8 mouse cellular contexts compared by ENCODE assay signal in genomic region chr3:89861070-89861469, GRCm38 (mm10). TPM values are rescaled to one million over a fixed set of nuclear protein-coding genes. Genes with fewer than 3 reads are reported as not detected.
A peak's percentile ranks its signal among the peaks of the same experiment; 100 is the strongest.
DNase-seq lines count a peak whose midpoint lies in the region; ATAC-seq and TF ChIP-seq lines count a peak whose summit lies in the region.

No protein-coding gene starts in this region.

- intact Hi-C loops in heart, postnatal 10 days (cut with DNase I) = loop anchor here (5.0 kb wide), 1 partner anchor 101 kb away; the partner anchor contains the start of gene Atp8b2

- no peak overlapping the region for H3K4me3 ChIP-seq in embryonic fibroblast, embryonic 13.5 days (ENCODE audit: insufficient read depth, low read length)
- no peak overlapping the region for H3K4me3 ChIP-seq in layer of hippocampus, adult 2 months
- H3K4me3 ChIP-seq in small intestine, adult 2 months (ENCODE audit: low read depth, low read length) = no peak overlapping the region

- H3K27ac ChIP-seq in embryonic fibroblast, embryonic 13.5 days (ENCODE audit: insufficient read depth, low read length) = peak overlapping the region; percentile 82
- H3K27ac ChIP-seq in layer of hippocampus, adult 2 months = peak overlapping the region; percentile 84
- 0 out of 2 replicates have a peak overlapping the region, but pooled peaks have one; percentile 49 for H3K27ac ChIP-seq in small intestine, adult 2 months (ENCODE audit: insufficient read depth, low read depth, low read length)

- no peak for TF ChIP-seq CTCF in embryonic fibroblast, embryonic 13.5 days (IDR thresholded peaks at IDR 0.05; ENCODE audit: borderline replicate concordance, insufficient read depth, low read length)
- TF ChIP-seq CTCF in layer of hippocampus, adult 2 months (conservative IDR thresholded peaks at IDR 0.05) = no peak
- TF ChIP-seq CTCF in small intestine, adult 2 months (IDR thresholded peaks at IDR 0.05; ENCODE audit: extremely low read depth, insufficient read length, insufficient replicate concordance, low read depth, low read length) = no peak

- ATAC-seq in megakaryocyte, adult 5-6 weeks (ENCODE audit: poor library complexity, severe bottlenecking) = peak; percentile 84
- no peak for ATAC-seq in cerebellum, adult (ENCODE audit: insufficient number of reproducible peaks, low FRiP score, low TSS enrichment)

- H3K36me3 ChIP-seq in small intestine, adult 2 months (ENCODE audit: control insufficient read depth, insufficient read depth, low read length) = no peaks in the 10 kb centered on the region

- 17% methylated on average over 4 of the region's 4 CpGs for WGBS in small intestine, adult 2 months

- peaks cover 6% of the 10 kb centered on the region for H3K4me1 ChIP-seq in embryonic fibroblast, embryonic 13.5 days (ENCODE audit: control insufficient read depth, insufficient read depth, low read length)
- H3K4me1 ChIP-seq in small intestine, adult 2 months (ENCODE audit: control insufficient read depth, insufficient read depth, insufficient read length, low read length) = peaks cover 4% of the 10 kb centered on the region; the same call in 1 of the 2 replicates

- no peak for TF ChIP-seq POLR2A in embryonic fibroblast, embryonic 13.5 days (IDR thresholded peaks at IDR 0.05; ENCODE audit: low read depth, low read length)
- no peak for TF ChIP-seq POLR2A in small intestine, adult 2 months (IDR thresholded peaks at IDR 0.05; ENCODE audit: low read depth, low read length)

- no peaks in the 10 kb centered on the region for H3K27me3 ChIP-seq in small intestine, adult 2 months (ENCODE audit: control insufficient read depth, insufficient read depth, low read length)

- peak; percentile 56 for DNase-seq in right cerebral cortex, adult 18-20 months
- no peak for DNase-seq in right cerebral cortex, postnatal 36 days (ENCODE audit: low spot score in 2 of 2)
- DNase-seq in heart, postnatal 10 days = peak; percentile 81 to 82
- DNase-seq in layer of hippocampus, adult 2 months (ENCODE audit: low spot score in 2 of 2) = peak; percentile 59 to 60

RNA-seq across cellular contexts. Expression of gene She, which starts 29.9 kb away (rescaled TPM):
- 0.17 TPM in 1 of 2 replicates, not detected in the other for polyA plus RNA-seq in embryonic fibroblast, embryonic 13.5 days (2011; ENCODE audit: insufficient read length, low read depth, missing spikeins)
- total RNA-seq in heart, postnatal 10 days (2021) = 10 to 100 TPM; 24.8 to 25.3 TPM
- 1 to 10 TPM; 2.8 to 3.1 TPM for total RNA-seq in layer of hippocampus, adult 2 months (2021)
- not detected in 2 replicates for total RNA-seq in megakaryocyte, adult 5-6 weeks (2015)
- not detected in 2 replicates for total RNA-seq in megakaryocyte, adult 5-6 weeks (2017)
- 0.56 and 0.79 TPM in 2 replicates for polyA plus RNA-seq in small intestine, adult 2 months (2012; rRNA removed)

RNA-seq across cellular contexts. Expression of gene Il6ra, which starts 51.9 kb away (rescaled TPM):
- polyA plus RNA-seq in embryonic fibroblast, embryonic 13.5 days (2011; ENCODE audit: insufficient read length, low read depth, missing spikeins) = 1.9 and 2.3 TPM in 2 replicates
- total RNA-seq in heart, postnatal 10 days (2021) = 1 to 10 TPM; 3.9 to 4.0 TPM
- 1 to 10 TPM; 5.9 to 6.1 TPM for total RNA-seq in layer of hippocampus, adult 2 months (2021)
- 147 and 166 TPM in 2 replicates for total RNA-seq in megakaryocyte, adult 5-6 weeks (2015)
- total RNA-seq in megakaryocyte, adult 5-6 weeks (2017) = 63.8 and 71.2 TPM in 2 replicates
- 3.0 and 3.7 TPM in 2 replicates for polyA plus RNA-seq in small intestine, adult 2 months (2012; rRNA removed)

Comparison
In these comparisons a context has a peak if more than half of its experiments do, and no peak if none do; other contexts are left out.
1. DNase-seq: peak in right cerebral cortex, adult 18-20 months (single experiment), heart, postnatal 10 days (2 of 2) and layer of hippocampus, adult 2 months (2 of 2); none in right cerebral cortex, postnatal 36 days (0 of 2).
2. RNA of gene She, which starts 29.9 kb away (total RNA-seq): 24.8 to 25.3 TPM in heart, postnatal 10 days; 2.8 to 3.1 TPM in layer of hippocampus, adult 2 months and not detected in megakaryocyte, adult 5-6 weeks; every median in the first group is over 4 times any median in the second.
3. RNA of gene Il6ra, which starts 51.9 kb away (total RNA-seq): 63.8 to 166 TPM in megakaryocyte, adult 5-6 weeks; 5.9 to 6.1 TPM in layer of hippocampus, adult 2 months and 3.9 to 4.0 TPM in heart, postnatal 10 days; every median in the first group is over 4 times any median in the second.
4. Peak in every context shown above with its lines, with median percentiles within 50 percentile points of each other: H3K27ac ChIP-seq.